Mouse (Mus musculus): ENCODE results near the gene Nipsnap1. TPM values are rescaled to one million over a fixed set of nuclear protein-coding genes. Genes with fewer than 3 reads are reported as not detected.

The Nipsnap1 gene
- polyA plus RNA-seq, 1 experiment from 2014 or later = 60.9 TPM

- Histone ChIP-seq H3K36me3 (no peaks in the 10 kb centered on the region), H3K4me1 (peaks cover 5% of the 10 kb centered on the region; the same call in 1 of the 2 replicates), H3K27me3 (ENCODE audit: insufficient read depth, poor library complexity, severe bottlenecking) (no peaks in the 10 kb centered on the region), H3K27ac (peak within 1 kb of the TSS; percentile 99), H3K4me3 (peak within 1 kb of the TSS; percentile 99), H3K9me3 (no peaks in the 10 kb centered on the region)
- DNase-seq (ENCODE audit: low spot score) = peak; percentile 100
- whole genome bisulfite sequencing = under 1% methylated on average over 60 of the region's 60 CpGs
Measured at GRCm38 (mm10) chr11:4849258-4849943, 24.4 kb upstream of the Nipsnap1 start, which contains the start of gene Nf2. Gene Nf2 (minus strand): TSS chr11:4849536.

GRCm38 (mm10) chr11:4850404-4850803, 23.3 kb upstream of the Nipsnap1 start:
- H3K27ac ChIP-seq = no peak overlapping the region
- no peaks in the 10 kb centered on the region for H3K27me3 ChIP-seq (ENCODE audit: insufficient read depth, poor library complexity, severe bottlenecking)
- H3K36me3 ChIP-seq = no peaks in the 10 kb centered on the region
- H3K9me3 ChIP-seq = no peaks in the 10 kb centered on the region
- WGBS = 92% methylated on average over 2 of the region's 2 CpGs
- 0 out of 2 replicates have a peak overlapping the region, but pooled peaks have one; percentile 99 for H3K4me3 ChIP-seq
- no peak for DNase-seq (ENCODE audit: low spot score)
- H3K4me1 ChIP-seq = peaks cover 5% of the 10 kb centered on the region; the same call in 1 of the 2 replicates

GRCm38 (mm10) chr11:4853021-4853420, 20.7 kb upstream of the Nipsnap1 start:
- H3K27me3 ChIP-seq (ENCODE audit: insufficient read depth, poor library complexity, severe bottlenecking) = no peaks in the 10 kb centered on the region
- peaks cover 2% of the 10 kb centered on the region; the same call in 1 of the 2 replicates for H3K4me1 ChIP-seq
- DNase-seq (ENCODE audit: low spot score) = no peak
- H3K36me3 ChIP-seq = no peaks in the 10 kb centered on the region
- H3K9me3 ChIP-seq = no peaks in the 10 kb centered on the region
- no peak overlapping the region for H3K27ac ChIP-seq
- no peak overlapping the region for H3K4me3 ChIP-seq

GRCm38 (mm10) chr11:4854181-4854580, 19.6 kb upstream of the Nipsnap1 start:
- no peak overlapping the region for H3K4me3 ChIP-seq
- WGBS = 94% methylated on average over 5 of the region's 5 CpGs

GRCm38 (mm10) chr11:4858416-4858815, 15.3 kb upstream of the Nipsnap1 start:
- H3K27ac ChIP-seq = no peak overlapping the region

More at GRCm38 (mm10) chr11:4854181-4854580, 19.6 kb upstream of the Nipsnap1 start:
- DNase-seq (ENCODE audit: low spot score) = no peak
- no peaks in the 10 kb centered on the region for H3K4me1 ChIP-seq
- no peaks in the 10 kb centered on the region for H3K36me3 ChIP-seq
- no peaks in the 10 kb centered on the region for H3K9me3 ChIP-seq
- H3K27me3 ChIP-seq (ENCODE audit: insufficient read depth, poor library complexity, severe bottlenecking) = no peaks in the 10 kb centered on the region
- no peak overlapping the region for H3K27ac ChIP-seq

GRCm38 (mm10) chr11:4860986-4861385, 12.8 kb upstream of the Nipsnap1 start:
- no peaks in the 10 kb centered on the region for H3K4me1 ChIP-seq
- H3K27me3 ChIP-seq (ENCODE audit: insufficient read depth, poor library complexity, severe bottlenecking) = no peaks in the 10 kb centered on the region
- H3K4me3 ChIP-seq = no peak overlapping the region
- no peak for DNase-seq (ENCODE audit: low spot score)
- no peaks in the 10 kb centered on the region for H3K36me3 ChIP-seq
- 42% methylated on average over 1 of the region's 1 CpGs for WGBS
- no peak overlapping the region for H3K27ac ChIP-seq
- H3K9me3 ChIP-seq = no peaks in the 10 kb centered on the region

More at GRCm38 (mm10) chr11:4858416-4858815, 15.3 kb upstream of the Nipsnap1 start:
- 55% methylated on average over 2 of the region's 2 CpGs for WGBS
- H3K27me3 ChIP-seq (ENCODE audit: insufficient read depth, poor library complexity, severe bottlenecking) = no peaks in the 10 kb centered on the region
- H3K9me3 ChIP-seq = no peaks in the 10 kb centered on the region
- no peaks in the 10 kb centered on the region for H3K4me1 ChIP-seq
- H3K4me3 ChIP-seq = no peak overlapping the region
- no peaks in the 10 kb centered on the region for H3K36me3 ChIP-seq
- DNase-seq (ENCODE audit: low spot score) = no peak

DNA sequence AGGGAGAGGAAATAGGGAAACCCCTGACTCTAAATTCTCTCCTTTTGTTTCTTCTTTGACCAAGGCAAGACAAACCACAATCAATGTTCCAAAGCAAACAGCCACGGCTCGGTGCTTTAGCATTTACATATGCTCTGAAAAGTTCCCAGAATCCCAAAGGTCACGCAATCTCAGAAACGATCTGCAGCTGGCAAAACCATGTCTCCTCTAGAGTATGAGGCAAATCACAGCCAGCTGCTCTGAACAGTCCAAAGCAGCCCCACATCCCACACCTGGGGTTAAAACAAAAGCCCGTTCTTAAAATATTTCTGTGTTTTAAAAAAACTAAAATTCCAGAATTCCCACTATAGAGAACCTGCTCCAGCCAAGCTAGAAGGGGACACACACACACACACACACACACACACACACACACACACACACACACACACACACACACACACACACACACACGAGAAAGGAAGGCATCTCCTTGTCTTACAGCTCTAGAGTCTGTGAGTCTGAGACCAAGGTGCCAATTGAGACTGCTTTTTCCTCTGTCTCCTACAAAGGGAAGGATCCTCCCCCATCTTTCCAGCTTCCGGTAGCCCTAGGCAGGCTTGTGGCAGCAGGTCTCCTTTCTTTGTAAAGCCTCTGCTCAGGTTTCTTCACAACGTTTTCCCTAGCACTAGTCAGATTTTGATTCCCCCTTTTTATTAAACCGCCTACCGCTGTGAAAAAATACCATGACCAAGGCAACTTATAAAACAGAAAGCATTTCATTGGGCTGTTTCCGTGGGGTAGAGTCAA, 11.7 kb upstream of the Nipsnap1 start:
- no peak overlapping the region for H3K27ac ChIP-seq
- no peaks in the 10 kb centered on the region for H3K36me3 ChIP-seq
- H3K27me3 ChIP-seq (ENCODE audit: insufficient read depth, poor library complexity, severe bottlenecking) = no peaks in the 10 kb centered on the region
- no peak overlapping the region for H3K4me3 ChIP-seq
- no peaks in the 10 kb centered on the region for H3K9me3 ChIP-seq
- WGBS = 57% methylated on average over 11 of the region's 11 CpGs
- no peak for DNase-seq (ENCODE audit: low spot score)
- H3K4me1 ChIP-seq = no peaks in the 10 kb centered on the region

DNA sequence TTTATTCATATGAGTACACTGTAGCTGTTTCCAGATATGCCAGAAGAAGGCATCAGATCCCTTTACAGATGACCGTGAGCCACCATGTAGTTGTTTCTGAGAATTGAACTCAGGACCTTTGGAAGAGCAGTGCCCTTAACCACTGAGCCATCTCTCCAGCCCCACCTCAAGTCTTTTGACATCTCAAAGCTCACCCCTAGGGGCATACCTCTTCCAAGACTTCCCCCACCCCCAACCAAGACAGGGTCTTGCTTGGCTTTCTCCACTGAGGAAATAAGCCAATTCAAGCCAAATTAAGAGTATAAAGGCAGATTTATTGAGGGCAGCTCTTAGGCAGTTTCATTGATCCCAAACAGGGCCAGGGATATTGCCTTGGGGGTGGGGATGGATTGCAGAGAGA, 11.0 kb upstream of the Nipsnap1 start:
- no peak overlapping the region for H3K27ac ChIP-seq
- 91% methylated on average over 1 of the region's 1 CpGs for WGBS

DNA sequence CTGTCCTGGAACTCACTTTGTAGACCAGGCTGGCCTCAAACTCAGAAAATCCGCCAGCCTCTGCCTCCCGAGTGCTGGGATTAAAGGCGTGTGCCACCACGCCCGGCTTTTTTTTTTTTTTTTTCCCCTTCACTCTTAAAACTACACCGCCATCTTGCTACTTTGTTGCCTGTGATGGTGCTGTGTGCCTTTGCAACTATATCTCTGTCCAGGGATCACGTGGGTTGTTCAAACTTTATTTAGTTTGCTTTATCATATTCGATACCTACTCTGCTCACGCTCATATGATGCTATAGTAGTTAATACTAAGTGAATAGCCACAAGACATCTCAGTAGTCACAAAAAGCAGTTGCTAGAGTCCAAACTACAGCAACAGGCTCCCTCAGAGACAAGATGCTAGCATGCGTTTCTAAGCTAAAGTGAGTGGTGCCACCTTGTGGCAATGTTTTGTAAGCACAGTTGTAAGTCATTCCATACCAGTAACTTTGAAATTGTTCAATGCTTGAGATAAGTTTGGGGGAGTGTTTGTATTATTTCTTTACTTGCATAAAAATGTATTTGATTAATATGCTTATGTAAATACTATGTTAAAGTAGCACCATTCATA, 8.0 kb upstream of the Nipsnap1 start:
- WGBS = 27% methylated on average over 10 of the region's 10 CpGs
- H3K4me3 ChIP-seq = no peak overlapping the region
- no peaks in the 10 kb centered on the region for H3K4me1 ChIP-seq
- no peaks in the 10 kb centered on the region for H3K9me3 ChIP-seq
- no peaks in the 10 kb centered on the region for H3K36me3 ChIP-seq
- no peaks in the 10 kb centered on the region for H3K27me3 ChIP-seq (ENCODE audit: insufficient read depth, poor library complexity, severe bottlenecking)
- no peak for DNase-seq (ENCODE audit: low spot score)
- H3K27ac ChIP-seq = no peak overlapping the region

More for the DNA sequence above, 11.0 kb upstream of the Nipsnap1 start:
- Histone ChIP-seq H3K36me3 (no peaks in the 10 kb centered on the region), H3K9me3 (no peaks in the 10 kb centered on the region), H3K27me3 (ENCODE audit: insufficient read depth, poor library complexity, severe bottlenecking) (no peaks in the 10 kb centered on the region), H3K4me1 (no peaks in the 10 kb centered on the region), H3K4me3 (no peak overlapping the region)
- no peak for DNase-seq (ENCODE audit: low spot score)

DNA sequence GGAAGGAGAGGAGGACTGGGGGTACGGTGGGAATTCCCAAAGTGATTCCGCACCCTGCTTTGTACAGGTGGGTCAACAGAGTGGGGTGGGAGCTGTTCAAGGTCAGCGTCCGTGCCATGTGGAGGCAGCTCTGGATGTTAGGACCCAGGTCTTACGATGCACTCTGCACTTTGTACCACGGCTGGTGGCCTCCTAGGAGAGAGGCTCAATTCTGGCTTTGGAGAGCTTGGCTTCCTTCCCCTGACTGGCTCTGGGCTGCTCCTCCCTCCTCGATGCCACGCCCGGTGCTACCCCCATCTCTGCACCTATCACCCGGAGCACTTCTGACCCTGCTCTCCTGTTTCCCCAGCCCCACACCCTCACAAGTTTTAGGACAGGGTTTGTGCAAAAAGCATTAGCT, 800 bp downstream of the Nipsnap1 start:
- peaks cover 7% of the 10 kb centered on the region for H3K36me3 ChIP-seq
- no peaks in the 10 kb centered on the region for H3K9me3 ChIP-seq
- peak overlapping the region; percentile 85 for H3K27ac ChIP-seq
- 6% methylated on average over 10 of the region's 10 CpGs for WGBS
- no peaks in the 10 kb centered on the region for H3K27me3 ChIP-seq (ENCODE audit: insufficient read depth, poor library complexity, severe bottlenecking)
- peak overlapping the region; percentile 87 for H3K4me3 ChIP-seq
- DNase-seq (ENCODE audit: low spot score) = no peak
- H3K4me1 ChIP-seq = peaks cover 18% of the 10 kb centered on the region

GRCm38 (mm10) chr11:4881087-4881486, 7.3 kb downstream of the Nipsnap1 start:
- H3K4me3 ChIP-seq = no peak overlapping the region
- no peaks in the 10 kb centered on the region for H3K9me3 ChIP-seq
- 69% methylated on average over 4 of the region's 4 CpGs for WGBS
- no peaks in the 10 kb centered on the region for H3K27me3 ChIP-seq (ENCODE audit: insufficient read depth, poor library complexity, severe bottlenecking)
- H3K36me3 ChIP-seq = peaks cover 16% of the 10 kb centered on the region
- H3K4me1 ChIP-seq = peaks cover 13% of the 10 kb centered on the region
- H3K27ac ChIP-seq = no peak overlapping the region
- no peak for DNase-seq (ENCODE audit: low spot score)

DNA sequence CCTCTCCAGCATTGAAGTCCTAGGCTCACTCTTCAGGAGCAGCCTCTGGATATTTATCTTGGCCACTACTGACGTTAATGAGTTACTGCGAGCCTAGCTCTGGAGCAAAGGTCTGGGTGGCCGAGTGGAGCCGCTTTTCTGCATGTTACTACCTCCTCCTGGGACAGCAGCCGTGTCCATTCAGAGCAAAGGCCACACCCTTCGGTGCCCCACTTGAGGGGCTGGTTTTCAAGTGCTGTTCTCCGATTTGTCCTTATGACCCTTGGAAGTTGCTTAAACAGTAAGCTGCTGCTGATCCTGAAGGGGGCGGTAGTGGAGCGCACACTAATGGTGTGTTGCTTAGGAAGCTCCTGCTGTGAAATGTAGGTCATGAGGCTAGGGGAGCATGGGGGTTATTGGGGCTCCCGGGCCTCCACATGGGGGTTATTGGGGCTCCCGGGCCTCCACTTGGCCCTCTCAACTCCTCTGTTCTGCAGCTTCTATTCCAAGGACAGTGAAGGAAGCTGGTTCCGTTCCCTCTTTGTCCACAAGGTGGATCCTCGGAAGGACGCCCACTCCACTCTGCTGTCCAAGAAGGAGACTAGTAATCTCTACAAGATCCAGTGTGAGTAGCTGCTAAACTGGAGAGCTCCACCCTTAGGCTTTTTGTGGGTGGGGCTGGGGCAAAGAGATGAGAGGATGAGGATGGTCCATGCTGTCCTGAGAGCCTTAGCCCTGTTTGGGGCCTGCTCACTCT, 9.3 kb downstream of the Nipsnap1 start:
- no peaks in the 10 kb centered on the region for H3K9me3 ChIP-seq
- H3K4me1 ChIP-seq = peaks cover 13% of the 10 kb centered on the region
- 0 out of 2 replicates have a peak overlapping the region, but pooled peaks have one; percentile 14 for H3K27ac ChIP-seq
- H3K27me3 ChIP-seq (ENCODE audit: insufficient read depth, poor library complexity, severe bottlenecking) = no peaks in the 10 kb centered on the region
- H3K36me3 ChIP-seq = peaks cover 10% of the 10 kb centered on the region; the same call in 1 of the 2 replicates
- no peak for DNase-seq (ENCODE audit: low spot score)
- 40% methylated on average over 14 of the region's 14 CpGs for WGBS
- no peak overlapping the region for H3K4me3 ChIP-seq
